Mouse (Mus musculus) left cerebral cortex, postnatal 4 days (tissue): ENCODE data around the gene Ptpre. TPM values are rescaled to one million over a fixed set of nuclear protein-coding genes. Genes with fewer than 3 reads are reported as not detected.
"Not testable (repeated sequence)": the region's sequence is repeated elsewhere in the genome, so short reads cannot be mapped to it uniquely, and the experiment has no call there.

ENCODE experiments used
- DNase-seq: peaks from one replicate; pipeline ENCODE4 v3.0.0-alpha.2; 2022
- intact Hi-C: fragments of 180-260 bp; cut with DNase I; formaldehyde crosslinking; loops from one replicate; pipeline ENCODE4 v1.15.1; 2025
- total RNA-seq, 2 experiments: library from RNA; stranded (reverse); gene quantifications; 2 replicates each; pipeline ENCODE4 v1.2.3; 2021

Ptpre gene
- total RNA-seq, 2 experiments from 2014 or later, result 25.1 to 26.2 TPM

- no peak for DNase-seq
- intact Hi-C loops, result no loop called here
These were observed 65.0 kb downstream of the Ptpre start for GRCm38 (mm10) chr7:135602265-135602664.

GRCm38 (mm10) chr7:135602881-135603523 is 65.7 kb downstream of the Ptpre start:
- intact Hi-C loops, result no loop called here
- peak; percentile 38 for DNase-seq

GRCm38 (mm10) chr7:135605002-135605803 is 67.9 kb downstream of the Ptpre start:
- intact Hi-C loops, result no loop called here
- no peak for DNase-seq

DNA sequence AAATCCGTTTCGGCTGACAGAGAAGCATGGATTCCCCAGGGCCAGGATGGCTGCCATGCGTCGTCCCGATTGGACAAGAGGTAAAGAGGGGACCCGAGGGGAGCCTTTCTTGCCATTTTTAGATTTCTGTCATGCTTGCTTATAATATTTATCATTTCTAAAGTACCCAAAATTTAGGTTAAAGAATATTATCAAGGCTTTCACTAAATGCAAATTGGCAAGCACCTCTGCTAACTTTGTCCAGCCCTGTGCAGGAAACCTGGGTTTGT is 68.5 kb downstream of the Ptpre start:
- intact Hi-C loops, result no loop called here
- DNase-seq, result no peak

DNA sequence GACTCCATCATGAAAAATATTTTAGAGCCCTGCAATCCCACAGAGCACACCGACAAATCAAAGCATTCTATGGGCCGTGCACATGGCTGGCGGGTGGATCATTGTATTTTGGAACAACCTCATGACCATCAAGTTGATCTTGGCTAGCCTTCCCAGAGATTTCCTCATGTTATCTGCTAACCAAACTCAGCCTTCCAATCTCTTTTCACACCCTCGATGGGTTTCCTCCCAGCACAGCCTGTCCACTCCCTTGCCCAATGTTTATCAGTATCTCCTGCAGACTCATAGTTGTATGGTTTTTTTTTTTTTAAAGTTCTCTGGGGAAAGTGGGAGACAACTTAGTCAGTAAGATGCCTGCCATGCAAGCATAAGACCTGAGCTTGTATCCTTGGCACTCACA is 70.9 kb downstream of the Ptpre start:
- intact Hi-C loops, result no loop called here
- DNase-seq, result no peak

GRCm38 (mm10) chr7:135609028-135609427 is 71.7 kb downstream of the Ptpre start:
- intact Hi-C loops, result no loop called here
- DNase-seq, result no peak

DNA sequence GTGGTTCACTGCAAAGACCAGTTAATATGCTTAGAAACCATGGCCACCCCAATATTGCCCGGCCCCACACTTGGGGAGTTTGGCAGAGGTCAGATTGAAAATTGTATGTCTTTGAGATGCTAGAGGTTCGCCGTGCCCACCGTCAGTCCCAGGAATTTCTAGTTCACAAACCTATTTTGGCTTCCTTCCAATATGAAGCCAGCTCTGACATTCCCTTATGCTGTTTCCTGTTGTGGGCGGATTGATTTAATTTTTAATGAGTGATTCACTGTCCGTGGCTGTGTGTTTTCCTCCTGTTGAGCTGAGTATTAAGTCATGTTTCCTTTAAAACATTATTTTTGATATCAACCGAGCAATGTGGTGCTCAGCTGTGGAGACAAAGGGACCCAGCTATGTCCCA is 72.4 kb downstream of the Ptpre start:
- no peak for DNase-seq
- intact Hi-C loops, result no loop called here

GRCm38 (mm10) chr7:135612276-135612675 is 75.0 kb downstream of the Ptpre start:
- intact Hi-C loops, result no loop called here
- DNase-seq, result no peak

DNA sequence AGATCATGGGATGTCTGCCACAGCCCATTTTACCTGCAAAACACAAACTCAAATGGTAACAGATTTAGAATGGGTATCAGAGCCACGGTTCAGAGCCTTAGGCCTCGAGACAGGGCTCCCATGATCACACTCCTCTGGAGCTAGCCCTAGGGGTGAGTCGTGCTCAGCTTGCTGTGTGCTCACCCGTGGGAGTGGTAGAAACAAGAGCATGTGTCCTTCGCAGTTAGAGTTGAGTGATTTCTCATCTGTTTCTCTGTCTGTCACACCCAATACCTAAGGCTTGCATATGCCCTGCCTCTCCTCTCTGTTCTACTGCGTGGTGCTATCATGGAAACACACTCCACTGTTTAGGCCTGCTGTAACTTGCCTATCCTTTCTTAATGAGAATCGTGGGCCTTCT is 75.5 kb downstream of the Ptpre start:
- intact Hi-C loops, result no loop called here
- no peak for DNase-seq

- intact Hi-C loops, result no loop called here
- no peak for DNase-seq
These were observed 76.1 kb downstream of the Ptpre start for GRCm38 (mm10) chr7:135613380-135613779.

GRCm38 (mm10) chr7:135614892-135615291 is 77.6 kb downstream of the Ptpre start:
- intact Hi-C loops, result no loop called here

GRCm38 (mm10) chr7:135616479-135616878 is 79.2 kb downstream of the Ptpre start:
- intact Hi-C loops, DNase-seq: not testable (repeated sequence)

More at GRCm38 (mm10) chr7:135614892-135615291, 77.6 kb downstream of the Ptpre start:
- no peak for DNase-seq

- intact Hi-C loops, result no loop called here
- peak; percentile 21 for DNase-seq
These were observed 80.5 kb downstream of the Ptpre start for GRCm38 (mm10) chr7:135617776-135618175.

DNA sequence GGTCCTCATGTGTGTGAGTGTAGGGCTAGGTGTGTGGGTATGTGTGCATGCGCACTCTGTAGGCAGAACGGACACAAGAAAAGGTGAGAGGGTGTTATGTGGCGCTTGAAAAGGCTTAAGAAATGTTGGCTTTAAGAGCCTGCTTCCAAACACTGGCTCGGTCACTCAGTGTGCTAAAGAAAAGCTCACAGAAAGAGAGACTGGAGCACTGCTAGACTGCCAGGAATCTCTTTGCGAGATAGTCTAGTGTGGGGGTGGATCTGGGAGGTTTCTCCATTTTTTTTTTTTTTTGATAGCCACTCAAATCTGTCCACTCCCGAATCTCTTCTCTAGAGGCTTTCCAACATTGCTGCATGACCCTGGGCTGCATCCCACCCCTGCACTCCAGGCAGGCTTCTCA is 84.4 kb downstream of the Ptpre start:
- DNase-seq, result no peak
- intact Hi-C loops, result no loop called here

GRCm38 (mm10) chr7:135622241-135622640 is 85.0 kb downstream of the Ptpre start:
- DNase-seq, result peak; percentile 41
- intact Hi-C loops, result no loop called here

- DNase-seq, result no peak
- intact Hi-C loops, result no loop called here
These were observed 87.6 kb downstream of the Ptpre start for GRCm38 (mm10) chr7:135624854-135625253.

DNA sequence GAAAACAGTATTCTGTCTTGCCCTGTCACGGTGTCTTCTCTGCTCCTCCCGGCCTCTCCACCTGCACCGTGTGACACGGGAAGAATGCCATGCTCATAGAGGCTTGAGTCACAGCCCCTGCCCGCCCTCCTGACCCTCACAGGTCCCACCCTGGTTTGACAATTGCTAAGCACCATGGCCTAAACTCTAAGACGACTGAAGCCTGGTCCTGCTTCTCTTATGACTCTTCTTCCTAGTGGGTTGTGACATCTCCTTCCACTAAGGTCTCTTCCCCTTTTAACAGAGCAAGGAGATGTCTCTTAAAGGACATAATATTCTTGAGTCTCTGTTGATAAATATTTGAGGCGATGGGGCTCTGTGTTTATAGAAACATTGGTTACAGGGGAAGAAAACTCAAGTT is 91.1 kb downstream of the Ptpre start:
- intact Hi-C loops, result no loop called here
- DNase-seq, result no peak

DNA sequence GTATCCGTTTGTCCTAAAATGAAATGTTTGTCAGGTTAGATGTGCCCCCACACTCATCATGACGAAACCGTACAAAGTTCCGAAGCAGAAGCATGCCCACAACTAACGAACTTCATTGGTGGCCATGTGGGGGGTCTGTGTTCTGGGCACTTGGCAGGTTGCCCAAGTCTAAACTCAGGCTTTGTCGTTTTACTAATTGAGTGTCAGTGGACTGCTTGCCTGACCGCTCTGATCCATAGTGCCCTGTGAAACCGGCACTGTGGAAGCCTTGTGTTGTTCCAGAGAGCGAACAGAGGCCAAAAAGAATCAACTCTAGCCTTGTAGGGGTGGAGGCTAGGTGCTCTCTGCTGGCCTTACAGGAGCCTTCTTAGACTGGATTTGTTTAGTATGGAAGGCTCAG is 91.7 kb downstream of the Ptpre start:
- no peak for DNase-seq
- intact Hi-C loops, result no loop called here

GRCm38 (mm10) chr7:135631776-135632552 is 94.7 kb downstream of the Ptpre start:
- intact Hi-C loops, result loop anchor here (2.0 kb wide), 1 partner anchor 95 kb away; the partner anchor contains the start of gene Ptpre
- peak; percentile 76 for DNase-seq

DNA sequence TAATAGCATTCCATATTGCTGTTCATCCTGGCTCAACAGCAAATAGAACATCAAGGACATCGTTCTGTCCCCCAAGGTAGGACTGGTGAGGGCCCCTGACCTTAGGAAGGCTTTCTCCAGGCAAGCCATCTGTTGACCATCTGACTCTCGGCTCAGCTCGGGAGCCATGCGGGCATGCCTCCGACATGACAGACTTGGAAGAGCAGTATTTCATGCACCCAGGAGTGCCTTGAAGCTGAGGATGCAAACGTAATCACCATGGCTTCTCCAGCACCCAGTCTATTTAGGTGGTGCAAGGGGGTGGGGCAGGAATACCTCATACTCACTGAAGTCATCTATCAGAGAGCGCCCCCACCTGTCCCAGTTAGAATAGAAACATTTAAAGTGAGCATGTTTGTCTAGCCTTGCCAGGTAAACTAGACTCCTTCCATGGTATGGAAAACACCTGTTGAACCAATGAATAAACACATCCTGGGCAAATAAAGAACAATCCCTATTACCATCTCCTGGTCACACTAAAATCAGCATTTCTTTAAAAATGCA is 95.5 kb downstream of the Ptpre start:
- intact Hi-C loops, result loop anchor here (2.0 kb wide), 1 partner anchor 96 kb away; the partner anchor contains the start of gene Ptpre
- no peak for DNase-seq
